Mouse (Mus musculus) lung, postnatal 36 days (tissue): ENCODE measurements at regions not wholly inside any gene's neighbourhood (a gene's known extent, or its start where the extent isn't known, plus 50 kb on each side); places are given as distances from the start of the nearest gene placed in this dataset.

Experiments
- DNase-seq: peaks from one replicate; pipeline ENCODE4 v3.0.0; 2022; ENCODE audit warnings: mixed read lengths

DNA sequence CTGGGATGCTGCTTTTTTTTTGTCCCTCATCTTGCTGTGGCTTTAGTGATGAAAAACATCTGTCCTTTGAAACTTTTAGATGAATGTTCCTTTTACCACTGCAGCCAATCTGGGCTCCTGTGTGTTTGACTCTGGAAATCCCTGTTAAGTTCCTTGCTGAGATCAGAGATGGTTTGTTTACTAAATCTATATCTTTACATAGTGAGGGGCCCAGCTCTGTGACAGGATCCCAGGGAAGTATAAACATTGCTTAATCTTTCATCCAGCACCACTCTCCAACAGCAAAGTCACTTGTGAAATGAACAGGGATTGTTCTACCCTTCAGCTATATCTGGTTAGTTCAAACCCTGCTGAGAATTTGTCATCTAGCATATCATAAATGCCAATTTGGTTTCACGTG, 501.8 kb downstream of the Fat4 start:
- no peak for DNase-seq

DNA sequence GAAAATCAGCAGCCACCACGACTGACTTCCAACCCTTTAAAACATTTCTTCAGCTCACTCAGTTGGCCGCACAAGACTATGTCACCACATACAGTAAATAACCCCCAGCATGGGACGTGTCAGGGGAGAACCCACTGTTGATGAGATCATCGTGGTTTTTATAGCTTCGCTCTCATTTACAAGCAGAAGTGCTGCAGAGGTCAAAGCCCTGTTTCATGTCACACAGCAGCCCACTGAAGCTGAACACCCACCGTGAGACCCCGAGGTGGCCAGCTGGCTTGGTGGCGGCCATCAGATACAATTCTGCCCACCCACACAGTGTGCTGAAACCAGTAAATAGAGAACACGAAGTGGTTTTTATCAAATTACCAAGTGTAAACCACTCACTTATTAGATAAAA, 503.7 kb downstream of the Fat4 start:
- DNase-seq: no peak

DNA sequence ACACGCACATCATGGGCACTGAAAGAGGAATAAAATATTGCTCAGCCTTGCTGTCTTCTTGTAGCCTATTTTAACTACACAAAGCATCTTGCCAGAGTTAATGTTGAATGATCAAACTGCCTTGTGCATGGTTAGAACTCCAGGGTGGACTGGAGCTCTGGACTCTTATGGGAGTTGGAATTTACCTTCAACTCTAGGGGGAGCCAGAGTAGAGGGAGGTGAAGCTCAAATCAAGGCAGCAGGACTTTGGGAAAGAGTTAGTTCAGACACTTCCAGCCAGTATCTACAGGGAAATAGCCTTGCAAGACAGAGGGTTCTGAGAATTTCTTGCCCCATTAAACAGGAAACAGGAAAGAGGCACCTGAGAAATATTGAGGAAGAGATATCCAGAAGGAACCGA, 505.3 kb downstream of the Fat4 start:
- peak; percentile 14 for DNase-seq

DNA sequence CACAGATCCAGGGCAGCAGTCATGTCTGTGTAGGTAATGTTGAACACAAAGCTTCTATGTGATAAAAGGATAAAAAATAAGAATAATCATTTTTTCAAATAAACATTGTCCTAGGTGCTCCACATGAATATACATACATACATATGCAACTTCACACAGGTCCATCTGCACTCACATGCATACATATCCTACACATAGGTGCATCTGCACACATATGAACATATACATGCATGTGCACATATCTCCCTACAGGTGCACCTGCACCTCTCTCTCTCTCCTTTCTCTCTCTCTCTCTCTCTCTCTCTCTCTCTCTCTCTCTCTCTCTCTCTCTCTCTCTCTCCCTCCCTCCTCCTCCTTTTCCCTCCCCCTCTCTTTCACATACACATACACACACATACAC, 509.9 kb downstream of the Fat4 start:
- DNase-seq: no peak

DNA sequence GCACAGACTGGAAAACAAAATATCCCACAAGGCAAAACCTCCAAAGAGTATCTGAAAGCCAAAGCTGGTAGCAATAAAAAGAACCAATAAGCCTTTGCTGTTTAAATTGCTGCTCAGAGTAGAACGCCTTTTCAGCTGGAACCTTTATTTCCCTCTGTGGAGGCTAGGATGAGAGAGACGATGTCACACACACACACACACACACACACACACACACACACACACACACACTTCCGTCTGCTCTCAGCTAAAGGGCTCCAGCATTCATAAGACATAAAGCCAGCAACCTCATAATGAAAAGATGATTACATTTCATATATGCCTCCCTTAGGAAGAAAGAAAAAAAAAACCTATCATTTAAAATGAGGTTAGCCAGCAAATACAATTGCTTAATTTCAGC, 510.5 kb downstream of the Fat4 start:
- no peak for DNase-seq

DNA sequence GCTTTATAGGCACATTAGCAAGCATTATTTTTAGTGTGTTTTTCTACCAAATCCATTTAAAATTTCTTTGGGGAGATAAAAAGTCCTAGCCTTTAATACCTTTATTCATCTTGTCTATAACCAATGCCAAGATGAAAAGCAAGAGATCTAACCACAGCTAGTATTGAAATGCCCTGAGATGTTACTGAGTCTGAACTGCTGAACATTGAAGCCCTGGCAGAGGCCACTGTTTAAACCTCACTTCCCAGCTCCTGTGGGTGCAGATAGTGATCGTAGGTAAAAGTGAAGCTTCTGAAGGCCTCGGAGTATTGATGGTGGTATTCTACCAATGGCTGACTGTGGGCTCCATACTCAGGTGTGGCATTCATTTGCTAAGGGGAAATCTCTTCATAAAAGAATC, 510.9 kb downstream of the Fat4 start:
- DNase-seq: no peak

DNA sequence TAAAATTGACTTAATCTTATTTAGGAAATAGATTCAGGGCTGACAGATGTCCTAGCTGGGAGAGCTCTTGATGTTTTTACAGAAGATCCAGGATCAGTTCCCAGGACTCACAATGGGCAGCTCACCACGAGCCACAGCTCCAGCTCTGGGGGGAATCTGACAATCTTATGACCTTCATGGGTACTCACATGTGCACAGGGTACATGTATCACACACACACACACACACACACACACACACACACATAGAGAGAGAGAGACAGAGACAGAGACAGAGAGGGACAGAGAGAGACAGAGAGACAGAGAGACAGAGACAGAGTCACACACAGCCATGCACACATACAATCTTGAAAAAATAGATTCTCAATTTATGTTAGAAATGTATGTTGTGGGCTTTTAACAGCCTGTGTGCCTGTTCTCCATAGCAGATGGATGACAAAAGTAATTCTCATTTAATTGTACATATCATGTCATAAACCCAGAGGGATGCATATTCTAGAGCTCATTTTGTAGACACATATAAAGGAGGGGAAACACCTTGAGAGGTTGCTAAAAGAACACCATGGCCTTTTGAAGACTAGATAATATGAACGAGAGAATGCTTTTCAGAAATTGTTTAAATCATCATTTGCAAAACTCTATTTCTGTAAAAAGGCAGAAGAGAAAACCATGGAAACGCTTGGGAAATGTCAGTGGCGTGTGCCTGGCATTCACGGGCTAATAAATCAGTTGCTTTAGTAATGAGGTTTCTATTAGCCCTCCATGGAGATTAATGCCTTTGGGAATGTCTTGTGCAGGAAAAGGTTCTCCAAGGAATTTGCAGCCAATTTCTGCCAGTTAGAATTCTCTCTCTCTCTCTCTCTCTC, 538.3 kb downstream of the Fat4 start:
- DNase-seq: no peak

DNA sequence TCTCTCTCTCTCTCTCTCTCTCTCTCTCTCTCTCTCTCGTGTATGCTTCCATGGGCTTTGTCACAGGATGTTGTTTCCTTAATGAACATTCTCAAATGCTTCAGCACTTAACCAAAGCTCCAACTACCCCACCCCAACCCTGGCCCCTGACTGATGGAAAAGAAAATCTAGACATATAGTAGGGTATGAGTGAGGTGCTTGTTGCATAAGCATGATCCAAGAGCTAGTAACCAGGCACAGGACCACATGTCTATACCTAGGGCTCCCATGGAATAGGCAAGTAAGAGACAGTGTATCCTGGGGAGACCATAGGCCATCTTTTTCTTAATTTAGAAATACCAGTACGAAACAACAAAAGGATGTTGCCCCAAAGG, 538.9 kb downstream of the Fat4 start:
- DNase-seq: no peak

DNA sequence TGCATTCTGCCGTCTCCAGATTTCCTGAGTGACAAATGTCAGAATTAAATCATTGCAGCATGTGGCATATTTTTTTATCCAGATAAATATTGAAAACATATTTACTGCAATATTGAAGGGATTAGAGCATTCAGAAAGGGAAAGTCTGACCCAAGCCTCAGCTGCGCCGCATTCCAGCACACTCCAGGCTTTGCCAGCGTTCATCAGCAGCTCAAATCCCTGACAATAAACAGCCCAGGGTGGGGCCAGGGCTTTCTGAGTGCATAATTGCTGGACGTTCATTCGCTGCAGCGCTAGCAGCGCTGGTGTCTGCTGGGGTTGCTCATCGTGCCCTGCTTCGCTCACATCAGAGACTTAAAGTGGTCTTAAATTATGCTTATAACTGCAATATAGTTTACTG, 556.6 kb downstream of the Fat4 start:
- peak; percentile 16 for DNase-seq

DNA sequence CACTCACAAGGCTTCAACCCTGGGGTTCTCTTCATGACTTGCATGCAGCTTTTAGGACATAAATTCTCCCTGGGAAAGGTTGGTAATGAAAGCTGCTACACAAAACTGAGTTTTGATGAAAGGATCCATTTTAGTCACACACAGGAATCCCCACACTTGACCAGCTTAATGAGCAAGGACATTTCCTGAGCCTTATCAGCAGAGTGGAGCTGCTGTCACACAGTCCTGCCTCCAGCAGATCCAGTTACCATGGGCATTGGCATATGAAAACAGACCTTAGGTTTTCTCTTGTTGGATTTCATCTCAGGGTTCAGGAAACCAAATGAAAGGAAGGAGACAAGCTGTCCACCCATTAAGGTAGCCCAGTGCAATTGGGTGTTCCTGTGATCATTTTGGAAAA, 568.9 kb downstream of the Fat4 start:
- no peak for DNase-seq

DNA sequence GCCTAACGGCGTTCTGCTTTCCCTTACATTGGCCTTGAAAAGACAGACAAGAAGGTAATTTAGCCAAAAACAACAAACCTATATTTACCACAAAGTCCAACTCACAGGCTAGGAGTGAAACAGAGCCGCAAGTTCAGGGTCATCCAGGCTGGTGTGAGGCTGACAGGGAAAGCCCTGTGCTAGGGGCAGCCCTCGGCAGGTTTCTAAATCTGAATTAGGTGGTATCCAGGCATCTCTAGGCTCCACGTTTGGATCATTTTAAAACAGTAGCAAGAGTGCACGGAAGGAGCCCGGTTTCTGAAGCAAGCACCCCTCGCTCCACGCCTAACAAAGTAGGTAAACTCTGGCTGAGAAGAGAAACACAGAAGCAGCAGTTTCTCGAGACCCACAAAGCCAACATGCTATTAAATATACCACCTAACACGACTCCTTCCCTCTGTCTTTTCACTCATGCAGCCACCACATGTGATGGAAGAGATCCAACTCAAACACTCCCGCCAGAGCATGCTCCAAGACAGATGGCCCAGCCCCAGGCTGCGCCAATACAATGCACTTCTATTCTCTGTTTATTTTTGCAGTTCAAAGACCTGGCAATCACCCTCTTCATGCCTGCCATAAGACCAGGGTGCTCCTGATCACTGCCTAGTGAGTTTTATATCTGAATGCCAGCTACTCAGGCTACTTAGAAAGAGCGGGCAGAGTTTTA, 573.6 kb downstream of the Fat4 start:
- peak; percentile 14 for DNase-seq

DNA sequence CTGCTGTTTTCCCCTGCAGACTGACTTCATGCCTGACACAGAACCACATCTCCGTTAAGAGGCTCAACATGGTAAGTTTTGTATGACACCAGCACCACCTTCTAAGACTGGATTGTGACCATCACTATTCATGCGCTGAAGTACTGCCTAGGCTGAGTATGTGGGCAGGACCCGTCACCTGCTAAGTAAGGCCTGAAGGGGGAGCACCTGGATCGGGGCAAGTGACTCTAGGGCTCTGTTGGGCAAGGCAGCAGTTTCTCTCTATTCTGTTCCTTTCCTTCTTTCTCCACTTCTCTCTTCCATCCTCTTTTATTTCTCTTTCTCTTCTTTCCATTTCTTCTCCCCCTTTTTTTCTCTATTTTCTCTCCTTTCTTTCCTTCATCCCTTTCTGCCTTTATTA, 574.8 kb downstream of the Fat4 start:
- no peak for DNase-seq

DNA sequence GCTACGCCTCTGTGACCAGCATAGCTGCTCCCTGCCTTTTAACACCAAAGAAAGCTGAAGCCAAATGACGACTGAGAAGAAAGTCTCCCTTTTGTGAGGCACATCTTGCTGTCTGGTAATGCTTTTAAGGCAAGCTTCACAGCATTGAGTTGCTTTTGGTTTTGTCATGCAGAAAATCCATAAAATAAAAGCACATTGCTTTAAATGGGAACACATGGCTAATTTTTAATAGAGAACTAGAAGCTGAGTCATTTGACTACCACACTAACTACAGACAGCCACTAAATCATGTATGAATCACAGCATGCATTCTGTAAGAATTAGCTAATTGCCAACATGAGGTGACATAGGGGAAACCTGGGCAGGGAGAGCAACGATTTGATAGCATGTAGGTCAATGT, 579.1 kb downstream of the Fat4 start:
- DNase-seq: no peak

DNA sequence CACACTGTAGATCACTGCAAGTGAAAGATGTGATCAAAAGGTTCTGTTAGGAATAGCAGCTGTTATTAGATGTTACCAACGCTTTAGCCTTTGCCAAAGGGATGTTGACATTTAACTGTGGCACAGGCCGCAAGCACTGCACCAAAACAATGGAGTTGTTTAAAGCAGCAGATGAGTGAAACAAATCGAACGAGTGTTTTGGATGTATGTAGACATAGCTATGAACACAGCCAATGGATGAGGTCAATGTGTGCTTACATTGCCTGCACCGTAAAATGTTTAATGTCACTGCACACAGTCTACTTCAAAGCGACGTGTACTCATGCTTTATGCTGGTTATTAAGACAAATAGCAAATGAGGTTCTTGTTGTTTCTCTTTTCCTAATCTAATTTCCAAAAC, 602.7 kb downstream of the Fat4 start:
- no peak for DNase-seq

DNA sequence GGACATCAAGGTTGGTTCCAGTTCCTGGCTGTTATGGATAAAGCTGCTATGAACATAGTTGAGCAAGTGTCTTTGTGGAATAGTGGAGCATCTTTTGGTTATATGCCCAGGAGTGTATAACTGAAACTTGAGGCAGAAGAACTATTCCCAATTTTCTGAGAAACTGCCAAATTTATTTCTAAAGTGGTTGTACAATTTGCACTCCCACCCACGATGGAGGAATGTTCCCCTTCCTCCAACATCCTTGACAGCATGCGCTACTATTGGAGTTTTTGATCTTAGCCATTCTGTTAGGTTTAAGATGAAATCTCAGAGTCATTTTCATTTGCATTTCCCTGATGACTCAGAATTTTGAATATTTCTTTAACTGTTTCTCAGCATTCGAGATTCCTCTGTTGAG, 607.6 kb downstream of the Fat4 start:
- no peak for DNase-seq

DNA sequence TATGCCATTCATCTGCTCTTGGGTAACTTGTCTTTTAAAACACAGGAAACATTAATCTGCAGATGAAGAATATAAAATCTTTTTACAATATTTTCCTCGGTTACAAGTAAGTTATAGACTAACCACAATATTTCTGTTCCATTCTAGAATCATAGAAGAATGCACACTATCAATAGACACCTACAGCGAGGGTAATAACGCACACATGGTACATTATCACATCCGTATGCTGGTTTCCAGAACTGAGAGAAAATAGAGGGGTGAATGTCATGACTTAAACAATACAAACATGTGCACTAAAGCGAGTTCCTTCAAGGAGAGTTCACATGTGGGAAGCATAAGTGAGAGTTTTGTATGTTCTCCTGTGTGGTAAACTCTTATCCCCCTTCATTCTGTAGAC, 641.3 kb downstream of the Fat4 start:
- no peak for DNase-seq

DNA sequence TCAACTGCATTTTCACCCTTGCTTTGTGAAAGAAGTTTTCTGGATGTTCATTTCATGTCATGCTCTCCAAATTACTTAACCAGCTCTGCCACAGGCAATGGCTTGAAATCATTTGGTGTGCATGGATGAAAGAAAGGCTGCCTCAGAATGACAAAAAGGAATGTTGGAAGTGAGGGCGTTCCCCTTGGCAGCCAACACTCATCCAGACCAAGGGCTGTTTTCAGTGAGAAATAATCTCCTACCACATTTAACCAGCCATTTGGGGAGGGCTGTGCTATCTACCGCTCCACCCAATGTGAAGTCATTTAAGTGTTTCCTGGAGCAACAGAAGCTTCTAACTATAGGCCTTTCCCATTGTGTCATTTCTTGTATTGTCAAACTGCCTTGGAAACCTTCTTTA, 650.8 kb downstream of the Fat4 start:
- peak; percentile 11 for DNase-seq

DNA sequence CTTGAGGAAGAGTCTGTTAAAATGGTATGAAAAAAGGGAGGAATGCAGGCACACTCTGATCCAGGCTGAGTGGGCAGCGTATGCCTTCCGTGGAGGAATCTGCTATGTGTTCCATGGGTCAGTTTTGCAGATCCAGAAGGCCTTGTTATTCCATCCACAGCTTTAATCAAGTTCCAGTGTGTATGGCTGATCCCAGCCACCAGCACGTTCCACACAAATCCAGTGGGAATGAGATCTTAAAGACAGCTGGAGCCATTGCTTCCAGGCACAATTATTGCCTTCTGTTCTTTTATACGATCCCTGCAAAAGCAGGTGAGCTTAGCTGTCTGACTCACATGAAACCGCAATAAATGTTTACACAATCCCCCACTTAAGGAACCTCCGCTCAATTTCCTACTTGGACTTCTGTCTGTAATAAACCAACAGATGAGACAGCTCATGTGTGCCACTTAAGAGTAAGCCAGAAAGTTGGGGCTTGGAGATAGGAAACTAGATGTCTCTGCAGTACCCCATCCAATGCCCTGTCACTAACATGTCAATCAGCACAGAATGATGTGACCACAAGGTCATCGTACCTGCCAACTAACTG, 653.9 kb downstream of the Fat4 start:
- DNase-seq: no peak

DNA sequence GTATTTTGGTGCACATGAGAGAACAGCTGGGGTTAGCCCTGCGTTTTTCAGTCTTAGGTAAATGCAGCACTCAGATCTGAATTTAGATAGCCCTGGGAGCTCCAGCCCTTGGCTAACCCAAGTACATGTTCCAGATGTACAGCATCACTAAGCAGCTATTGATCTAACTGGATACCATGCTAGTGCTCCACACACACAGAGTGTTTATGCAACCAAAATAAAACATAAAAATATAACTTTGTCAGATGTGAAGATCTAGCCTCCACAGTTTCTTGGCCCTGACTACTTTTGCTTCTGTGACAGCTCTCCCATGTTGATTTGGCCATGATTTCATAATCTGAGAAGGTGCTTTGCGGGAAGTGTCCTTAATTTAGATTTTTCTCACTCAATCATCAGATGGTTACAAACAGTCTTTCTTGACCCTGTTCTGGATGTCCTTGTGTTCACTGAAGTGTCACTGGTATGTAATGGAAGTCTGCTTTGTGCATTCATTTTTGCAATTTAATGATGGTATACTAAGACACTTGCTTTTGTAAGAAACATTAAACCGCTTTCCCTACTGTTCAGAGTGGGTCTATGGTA, 672.8 kb downstream of the Fat4 start:
- peak; percentile 7 for DNase-seq

DNA sequence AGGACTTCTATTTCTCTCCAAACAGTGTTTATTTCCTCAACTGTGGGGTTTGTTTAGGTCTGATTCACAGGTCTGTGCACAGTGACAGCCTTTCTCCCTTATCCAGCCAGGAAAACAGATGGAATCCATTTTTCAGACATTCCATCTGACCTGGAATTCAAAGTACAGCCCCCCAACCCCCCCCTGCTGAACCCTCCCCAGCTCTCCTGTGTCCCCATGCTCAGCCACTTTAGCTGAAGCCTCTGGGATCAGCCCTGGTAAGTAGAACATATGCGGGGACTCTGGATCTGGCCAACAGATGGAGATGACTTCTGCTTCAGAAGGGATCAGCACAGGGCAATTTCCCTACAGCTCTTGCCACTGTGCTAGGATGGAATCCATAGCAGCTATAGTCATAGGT, 674.2 kb downstream of the Fat4 start:
- no peak for DNase-seq

DNA sequence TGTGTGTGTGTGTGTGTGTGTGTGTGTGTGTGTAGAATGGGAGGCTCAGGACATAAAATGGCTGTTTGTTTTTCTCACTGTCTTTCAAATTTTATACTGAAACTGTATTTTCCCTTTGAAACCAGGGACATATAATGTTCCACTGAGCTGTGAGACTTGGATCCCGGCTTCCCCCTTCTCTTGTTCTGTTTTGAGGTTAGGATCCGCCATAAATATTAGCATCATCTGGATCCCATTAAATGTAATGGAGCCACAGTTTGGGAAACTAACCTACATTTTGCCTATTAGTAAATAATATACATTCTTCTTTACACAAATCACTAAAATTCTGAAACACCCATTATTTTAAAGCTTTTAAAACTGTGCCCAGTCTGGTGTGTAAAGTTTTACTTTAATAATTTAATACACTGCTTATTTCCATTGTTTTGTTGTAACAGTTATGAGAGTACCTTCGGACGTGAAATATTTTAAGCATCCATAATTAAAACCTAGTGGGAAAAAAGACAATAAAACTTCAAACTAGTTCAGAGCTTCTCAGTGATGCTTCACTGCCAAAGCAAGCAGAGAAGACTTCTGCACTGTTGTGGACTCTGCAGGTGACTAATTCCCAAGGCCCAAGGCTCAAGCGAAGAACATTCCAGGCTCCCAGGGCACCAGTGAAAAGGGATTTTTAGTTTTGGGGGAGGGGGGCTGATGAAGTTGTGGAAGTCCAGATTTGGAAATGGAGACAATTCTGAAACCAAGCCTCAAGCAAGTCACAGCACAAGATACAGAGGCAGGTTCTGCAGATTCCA, 684.9 kb downstream of the Fat4 start:
- no peak for DNase-seq

DNA sequence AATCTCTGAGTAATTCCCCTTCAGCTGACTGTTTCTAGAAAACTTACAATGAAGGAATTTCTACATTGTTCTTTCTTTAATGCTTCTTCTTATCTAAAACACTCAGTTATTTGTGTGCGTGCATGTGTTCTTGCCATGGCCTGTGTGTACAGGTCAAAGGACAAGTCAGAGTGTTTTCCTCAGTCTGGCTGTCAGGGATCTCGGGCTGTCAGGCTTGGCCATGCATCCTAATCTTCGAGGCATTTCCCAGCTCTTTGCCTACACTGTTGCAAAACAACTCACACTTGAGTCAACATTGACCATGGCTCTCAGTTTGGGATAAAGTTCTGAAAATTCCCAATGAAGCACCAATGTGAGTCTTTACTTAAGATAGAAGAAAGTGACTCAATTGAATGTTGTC, 688.5 kb downstream of the Fat4 start:
- peak; percentile 17 for DNase-seq

DNA sequence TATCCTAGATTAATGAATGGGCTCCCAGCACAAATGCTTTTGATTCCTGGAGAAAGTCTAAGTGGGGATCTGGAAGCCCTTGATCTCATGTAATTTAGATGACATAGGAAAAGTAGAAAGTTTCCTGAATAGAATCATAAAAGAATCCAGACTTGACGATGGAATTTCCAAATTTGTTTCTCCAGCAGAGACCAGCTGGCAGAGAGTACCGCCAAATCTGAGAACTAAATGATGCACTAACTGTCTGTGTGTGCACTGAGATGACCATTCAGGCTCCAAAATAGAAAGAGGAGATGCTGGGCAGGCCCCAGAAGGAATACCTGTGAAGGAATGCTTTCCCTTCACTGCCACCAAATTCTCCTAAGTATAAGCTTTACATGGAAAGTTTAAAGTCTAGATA, 704.6 kb downstream of the Fat4 start:
- no peak for DNase-seq
